Mouse (Mus musculus) midbrain, embryonic 16.5 days (tissue): ENCODE measurements at regions not wholly inside any gene's neighbourhood (a gene's known extent, or its start where the extent isn't known, plus 50 kb on each side); places are given as distances from the start of the nearest gene placed in this dataset.
A peak's percentile ranks its signal among the peaks of the same experiment; 100 is the strongest.

Experiments used
- ATAC-seq: fragments of 200-750 bp; cut with Nextera tagmentation; 2 replicates; pipeline ENCODE4 v1.8.0; 2017; ENCODE audit warnings: moderate TSS enrichment
- H3K27ac ChIP-seq: fragments of 300-500 bp; sonication (generic); 2 replicates; pipeline ENCODE4 v1.5.1; 2014; ENCODE audit warnings: mild to moderate bottlenecking, low read length, mixed read lengths
- H3K27me3 ChIP-seq: fragments of 300-500 bp; sonication (generic); 2 replicates; pipeline ENCODE4 v1.6.1; 2014; ENCODE audit warnings: low read depth, low read length, mixed read lengths; ENCODE audit not compliant: control insufficient read depth, insufficient read depth
- H3K36me3 ChIP-seq: fragments of 300-500 bp; sonication (generic); 2 replicates; pipeline ENCODE4 v1.6.1; 2014; ENCODE audit warnings: mild to moderate bottlenecking, low read length, moderate library complexity, mixed read lengths; ENCODE audit not compliant: control insufficient read depth, insufficient read depth
- H3K4me1 ChIP-seq: fragments of 300-500 bp; sonication (generic); 2 replicates; pipeline ENCODE4 v1.6.1; 2014; ENCODE audit warnings: mild to moderate bottlenecking, low read length, mixed read lengths; ENCODE audit not compliant: control insufficient read depth, insufficient read depth
- H3K4me2 ChIP-seq: fragments of 300-500 bp; sonication (generic); 2 replicates; pipeline ENCODE4 v1.6.1; 2014; ENCODE audit warnings: mild to moderate bottlenecking, low read length, mixed read lengths
- H3K4me3 ChIP-seq: fragments of 300-500 bp; sonication (generic); 2 replicates; pipeline ENCODE4 v1.5.1; 2014; ENCODE audit warnings: low read depth, mild to moderate bottlenecking, low read length, moderate library complexity, mixed read lengths
- H3K9ac ChIP-seq: fragments of 300-500 bp; sonication (generic); 2 replicates; pipeline ENCODE4 v1.6.1; 2014; ENCODE audit warnings: low read depth, low read length, mixed read lengths
- H3K9me3 ChIP-seq: fragments of 300-500 bp; sonication (generic); replicated peaks from 2 replicates; pipeline ENCODE4 v1.6.1; 2014; ENCODE audit warnings: mild to moderate bottlenecking, low read length, mixed read lengths; ENCODE audit not compliant: control insufficient read depth, poor library complexity, severe bottlenecking
- WGBS: fragments of 180-500 bp; shearing (Covaris S2); extraction: QIAGEN DNeasy Blood & Tissue Kit; methylation state at CpG from one replicate; pipeline ENCODE4 v1.1.7; 2014; 5-methylcytosine and 5-hydroxymethylcytosine counted together

- WGBS, result 84% methylated on average over 8 of the region's 8 CpGs
- Histone ChIP-seq H3K9me3 (no peaks in the 10 kb centered on the region), H3K27me3 (no peaks in the 10 kb centered on the region), H3K9ac (no peak overlapping the region), H3K27ac (no peak overlapping the region), H3K36me3 (no peaks in the 10 kb centered on the region), H3K4me1 (no peaks in the 10 kb centered on the region), H3K4me3 (no peak overlapping the region), H3K4me2 (no peak overlapping the region)
- no peak for ATAC-seq
Measured at GRCm38 (mm10) chr3:115766153-115766552, 51.3 kb upstream of the S1pr1 start.

GRCm38 (mm10) chr3:115768290-115768689 is 53.4 kb upstream of the S1pr1 start:
- Histone ChIP-seq H3K4me3 (no peak overlapping the region), H3K36me3 (no peaks in the 10 kb centered on the region), H3K27me3 (no peaks in the 10 kb centered on the region), H3K4me1 (no peaks in the 10 kb centered on the region), H3K9me3 (no peaks in the 10 kb centered on the region), H3K4me2 (no peak overlapping the region), H3K9ac (no peak overlapping the region), H3K27ac (no peak overlapping the region)
- ATAC-seq, result no peak
- WGBS, result 95% methylated on average over 1 of the region's 1 CpGs

- Histone ChIP-seq H3K4me3 (no peak overlapping the region), H3K4me1 (no peaks in the 10 kb centered on the region), H3K36me3 (no peaks in the 10 kb centered on the region), H3K9me3 (no peaks in the 10 kb centered on the region), H3K27ac (no peak overlapping the region), H3K9ac (no peak overlapping the region), H3K4me2 (no peak overlapping the region), H3K27me3 (no peaks in the 10 kb centered on the region)
- ATAC-seq, result no peak
- 78% methylated on average over 19 of the region's 19 CpGs for WGBS
Measured at GRCm38 (mm10) chr3:115768761-115769530, 54.1 kb upstream of the S1pr1 start.

- Histone ChIP-seq H3K4me3 (no peak overlapping the region), H3K9ac (no peak overlapping the region), H3K4me2 (no peak overlapping the region), H3K4me1 (peaks cover 3% of the 10 kb centered on the region; the same call in 1 of the 2 replicates), H3K27me3 (no peaks in the 10 kb centered on the region), H3K9me3 (no peaks in the 10 kb centered on the region), H3K27ac (no peak overlapping the region), H3K36me3 (no peaks in the 10 kb centered on the region)
- no peak for ATAC-seq
- 83% methylated on average over 5 of the region's 5 CpGs for WGBS
Measured at GRCm38 (mm10) chr3:115772676-115773075, 57.8 kb upstream of the S1pr1 start.

- Histone ChIP-seq H3K9me3 (no peaks in the 10 kb centered on the region), H3K4me2 (peak overlapping the region; percentile 42), H3K27ac (no peak overlapping the region), H3K27me3 (no peaks in the 10 kb centered on the region), H3K4me3 (peak overlapping the region; percentile 14), H3K36me3 (no peaks in the 10 kb centered on the region), H3K9ac (no peak overlapping the region), H3K4me1 (peaks cover 3% of the 10 kb centered on the region; the same call in 1 of the 2 replicates)
- WGBS, result 23% methylated on average over 8 of the region's 8 CpGs
- ATAC-seq, result peak; percentile 89
Measured at GRCm38 (mm10) chr3:115774321-115774720, 59.4 kb upstream of the S1pr1 start.

GRCm38 (mm10) chr3:115774723-115775122 is 59.9 kb upstream of the S1pr1 start:
- Histone ChIP-seq H3K9ac (no peak overlapping the region), H3K36me3 (no peaks in the 10 kb centered on the region), H3K4me1 (peaks cover 3% of the 10 kb centered on the region; the same call in 1 of the 2 replicates), H3K27ac (no peak overlapping the region), H3K4me3 (peak overlapping the region; percentile 14), H3K9me3 (no peaks in the 10 kb centered on the region), H3K27me3 (no peaks in the 10 kb centered on the region), H3K4me2 (peak overlapping the region; percentile 42)
- ATAC-seq, result peak; percentile 78
- WGBS, result 29% methylated on average over 4 of the region's 4 CpGs

- Histone ChIP-seq H3K27ac (no peak overlapping the region), H3K4me1 (peaks cover 5% of the 10 kb centered on the region), H3K9me3 (no peaks in the 10 kb centered on the region), H3K4me2 (no peak overlapping the region), H3K9ac (no peak overlapping the region), H3K4me3 (no peak overlapping the region), H3K27me3 (no peaks in the 10 kb centered on the region), H3K36me3 (no peaks in the 10 kb centered on the region)
- WGBS, result 89% methylated on average over 10 of the region's 10 CpGs
- no peak for ATAC-seq
Measured at GRCm38 (mm10) chr3:115779144-115779890, 64.4 kb upstream of the S1pr1 start.

- Histone ChIP-seq H3K4me1 (peaks cover 3% of the 10 kb centered on the region), H3K27ac (no peak overlapping the region), H3K36me3 (no peaks in the 10 kb centered on the region), H3K4me2 (no peak overlapping the region), H3K4me3 (no peak overlapping the region), H3K9me3 (no peaks in the 10 kb centered on the region), H3K27me3 (no peaks in the 10 kb centered on the region), H3K9ac (no peak overlapping the region)
- WGBS, result 88% methylated on average over 5 of the region's 5 CpGs
- no peak for ATAC-seq
Measured at GRCm38 (mm10) chr3:115779906-115780305, 65.0 kb upstream of the S1pr1 start.

GRCm38 (mm10) chr3:115782726-115783125 is 67.9 kb upstream of the S1pr1 start:
- Histone ChIP-seq H3K9me3 (no peaks in the 10 kb centered on the region), H3K36me3 (no peaks in the 10 kb centered on the region), H3K27me3 (no peaks in the 10 kb centered on the region), H3K4me3 (no peak overlapping the region), H3K4me1 (peaks cover 2% of the 10 kb centered on the region; the same call in 1 of the 2 replicates), H3K4me2 (no peak overlapping the region), H3K9ac (no peak overlapping the region), H3K27ac (no peak overlapping the region)
- ATAC-seq, result no peak
